Mouse (Mus musculus) T-helper 1 cell (primary cell): ENCODE measurements at regions not wholly inside any gene's neighbourhood (a gene's known extent, or its start where the extent isn't known, plus 50 kb on each side); places are given as distances from the start of the nearest gene placed in this dataset.

Experiments
- in situ Hi-C: fragments of 300-600 bp; cut with MboI, MseI; formaldehyde crosslinking; loops from one replicate; pipeline ENCODE4 v1.15.1; 2025; ENCODE audit warnings: high pct_unique_total_duplicates

GRCm38 (mm10) chr16:93028640-93029039, 202.7 kb upstream of the Runx1 start:
- in situ Hi-C loops: no loop called here

DNA sequence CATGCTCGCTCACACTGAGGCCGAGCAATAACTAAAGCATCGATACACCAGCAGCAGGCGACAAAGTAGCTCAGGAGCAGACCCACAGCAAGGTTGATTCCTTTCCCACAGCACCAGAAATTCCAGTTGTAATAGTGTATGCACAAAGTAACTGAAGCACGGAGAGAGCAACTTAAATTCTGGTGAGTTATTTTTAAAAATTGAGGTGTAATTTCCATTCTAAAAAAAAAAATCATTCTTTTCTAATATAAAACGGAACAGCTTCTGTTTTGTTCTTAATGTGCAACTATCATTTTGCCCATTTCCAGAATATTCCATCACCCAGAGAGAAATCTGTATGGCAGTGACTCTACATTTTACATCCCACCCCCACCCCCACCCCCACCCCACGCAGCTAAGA, 202.1 kb upstream of the Runx1 start:
- in situ Hi-C loops: no loop called here

DNA sequence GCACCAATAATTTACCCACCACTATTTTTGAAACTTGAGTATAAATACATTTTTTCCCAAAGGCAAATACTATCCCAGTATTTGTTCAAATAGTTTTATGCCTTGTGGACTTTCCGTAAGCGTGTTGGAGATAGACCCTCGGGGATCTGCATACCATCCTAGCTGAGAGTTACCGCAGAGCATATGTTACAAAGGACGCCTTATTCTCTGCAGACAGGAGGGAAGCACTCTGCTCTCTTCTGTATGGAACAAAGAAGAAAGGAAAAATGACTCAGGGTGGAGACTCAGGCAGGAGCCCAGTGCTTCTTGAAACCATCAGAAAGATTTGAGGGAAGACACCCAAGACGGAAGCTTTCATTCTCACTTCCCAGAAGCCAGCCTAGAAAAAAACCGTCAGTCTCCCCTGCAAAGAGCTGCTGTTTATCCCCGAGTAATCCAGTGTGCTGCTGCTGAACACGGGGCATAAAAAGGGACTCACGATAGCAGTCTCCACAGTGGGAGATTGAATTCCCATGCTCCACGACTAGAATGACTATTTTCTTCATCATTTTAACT, 200.2 kb upstream of the Runx1 start:
- in situ Hi-C loops: no loop called here

- in situ Hi-C loops: no loop called here
Measured at GRCm38 (mm10) chr16:93019800-93020555, 194.0 kb upstream of the Runx1 start.

DNA sequence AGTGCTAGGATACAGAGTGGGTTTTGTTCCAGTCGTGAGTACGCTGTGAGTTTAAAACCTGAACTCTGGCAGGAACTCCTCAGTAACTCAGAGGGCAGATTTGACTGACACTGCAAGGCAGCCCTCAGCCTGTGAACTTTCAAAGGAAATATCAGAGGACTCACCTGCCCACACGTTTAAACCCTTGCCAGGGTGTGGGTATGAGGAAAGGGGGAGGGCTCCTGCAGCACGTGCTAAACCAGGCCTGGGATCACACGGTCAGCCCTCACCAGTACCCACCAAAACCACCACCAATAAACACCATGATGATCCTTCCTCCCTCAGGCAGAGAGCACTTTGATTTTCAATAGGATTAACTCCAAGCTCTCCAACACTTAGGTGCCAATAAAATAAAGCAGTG, 192.8 kb upstream of the Runx1 start:
- in situ Hi-C loops: no loop called here

DNA sequence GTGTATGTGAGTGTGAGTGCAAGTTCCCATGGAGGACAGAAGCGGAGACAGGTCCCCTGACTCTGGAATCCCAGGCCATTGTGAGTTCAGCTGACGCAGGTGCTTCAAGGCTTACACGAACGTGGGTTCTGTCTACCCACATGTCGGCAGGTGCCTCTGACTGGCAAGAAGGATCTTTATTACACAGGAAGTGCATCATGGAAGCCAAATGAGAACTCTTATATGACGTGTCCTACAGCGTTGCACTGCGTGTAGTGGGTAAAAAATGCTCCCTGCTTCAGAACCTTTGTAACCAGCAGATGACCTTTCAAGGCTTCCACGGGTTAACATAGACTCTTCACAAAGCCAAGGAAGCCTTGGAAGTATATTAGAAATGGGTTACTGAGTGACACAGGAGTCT, 191.1 kb upstream of the Runx1 start:
- in situ Hi-C loops: no loop called here

GRCm38 (mm10) chr16:93015636-93016035, 189.7 kb upstream of the Runx1 start:
- in situ Hi-C loops: no loop called here

DNA sequence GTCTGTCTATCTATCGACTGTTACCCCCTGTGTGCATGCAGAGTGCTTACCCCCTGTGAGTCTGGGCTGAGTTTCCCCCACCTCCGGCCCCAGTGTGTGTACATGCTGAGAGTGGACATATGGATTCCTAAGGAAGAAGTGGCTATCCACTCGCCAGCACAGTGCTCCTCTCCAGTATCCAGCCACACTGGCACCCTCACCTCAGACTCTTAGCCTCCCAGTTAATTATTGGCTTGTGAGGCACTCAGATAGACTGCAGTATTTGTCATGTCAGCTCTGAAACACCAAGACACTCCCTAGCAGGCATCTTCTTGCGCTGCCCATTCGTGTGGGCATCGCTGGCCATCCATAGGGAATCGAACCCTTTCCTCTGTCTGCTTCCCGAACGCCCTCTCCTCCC, 189.0 kb upstream of the Runx1 start:
- in situ Hi-C loops: no loop called here

GRCm38 (mm10) chr16:93013881-93014280, 187.9 kb upstream of the Runx1 start:
- in situ Hi-C loops: no loop called here

DNA sequence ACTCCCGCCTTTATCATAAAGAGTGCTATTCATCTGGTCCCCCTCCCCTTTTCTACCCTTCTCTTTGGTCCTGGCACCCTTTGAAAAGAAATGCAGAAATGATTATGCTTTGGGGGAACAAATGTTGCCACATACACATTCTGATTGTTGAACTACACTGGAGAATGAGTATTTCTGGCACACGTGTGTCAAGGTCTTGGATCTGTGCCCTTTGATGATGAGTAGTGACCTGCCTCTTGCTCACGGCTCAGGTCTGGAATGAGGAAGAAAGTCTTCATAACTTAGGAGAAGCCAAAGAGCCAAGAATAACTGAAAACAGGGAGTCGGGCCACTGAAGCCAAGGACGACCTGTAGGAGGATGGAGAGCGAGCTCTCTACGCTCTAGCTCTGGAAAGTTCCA, 187.3 kb upstream of the Runx1 start:
- in situ Hi-C loops: no loop called here

- in situ Hi-C loops: no loop called here
Measured at GRCm38 (mm10) chr16:93011474-93011873, 185.5 kb upstream of the Runx1 start.

GRCm38 (mm10) chr16:93006321-93006984, 180.5 kb upstream of the Runx1 start:
- in situ Hi-C loops: no loop called here

- in situ Hi-C loops: no loop called here
Measured at GRCm38 (mm10) chr16:93005470-93005869, 179.5 kb upstream of the Runx1 start.

GRCm38 (mm10) chr16:93003830-93004229, 177.9 kb upstream of the Runx1 start:
- in situ Hi-C loops: no loop called here

DNA sequence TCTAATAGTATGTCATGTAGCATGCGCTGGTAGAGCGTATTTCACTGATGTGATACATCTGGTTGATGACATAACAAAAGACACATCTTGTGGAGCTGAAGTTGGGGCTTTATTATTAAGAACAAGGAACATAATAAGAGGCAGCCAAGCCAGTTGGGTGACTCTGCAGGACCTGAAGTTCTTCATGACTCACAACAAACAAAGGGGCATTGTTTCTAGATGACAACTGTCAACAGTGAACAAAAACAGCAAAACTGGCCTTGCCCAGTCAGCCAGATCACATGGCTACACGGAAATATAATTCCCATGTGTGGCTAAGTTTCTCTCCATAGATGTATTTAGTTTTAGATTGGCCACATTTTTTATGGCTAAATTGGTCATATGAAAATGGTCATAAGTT, 172.7 kb upstream of the Runx1 start:
- in situ Hi-C loops: no loop called here

GRCm38 (mm10) chr16:92997636-92998035, 171.7 kb upstream of the Runx1 start:
- in situ Hi-C loops: no loop called here

DNA sequence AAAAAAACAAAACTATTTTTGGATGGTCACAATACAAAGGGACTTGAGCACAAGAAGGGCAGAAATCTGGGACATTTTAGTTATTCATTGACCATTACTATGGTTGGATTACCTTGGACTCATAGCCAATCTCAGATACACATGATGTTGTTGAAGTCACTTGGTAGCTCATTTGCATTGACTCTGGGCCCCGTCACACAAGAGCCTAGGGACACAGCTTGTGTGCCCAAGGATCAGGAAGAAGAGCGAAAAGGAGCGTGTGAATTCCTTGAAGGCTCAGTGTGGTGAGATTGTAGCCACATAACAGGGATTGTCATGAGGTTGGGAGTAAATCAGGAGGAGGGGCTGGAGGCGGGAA, 170.0 kb upstream of the Runx1 start:
- in situ Hi-C loops: no loop called here

DNA sequence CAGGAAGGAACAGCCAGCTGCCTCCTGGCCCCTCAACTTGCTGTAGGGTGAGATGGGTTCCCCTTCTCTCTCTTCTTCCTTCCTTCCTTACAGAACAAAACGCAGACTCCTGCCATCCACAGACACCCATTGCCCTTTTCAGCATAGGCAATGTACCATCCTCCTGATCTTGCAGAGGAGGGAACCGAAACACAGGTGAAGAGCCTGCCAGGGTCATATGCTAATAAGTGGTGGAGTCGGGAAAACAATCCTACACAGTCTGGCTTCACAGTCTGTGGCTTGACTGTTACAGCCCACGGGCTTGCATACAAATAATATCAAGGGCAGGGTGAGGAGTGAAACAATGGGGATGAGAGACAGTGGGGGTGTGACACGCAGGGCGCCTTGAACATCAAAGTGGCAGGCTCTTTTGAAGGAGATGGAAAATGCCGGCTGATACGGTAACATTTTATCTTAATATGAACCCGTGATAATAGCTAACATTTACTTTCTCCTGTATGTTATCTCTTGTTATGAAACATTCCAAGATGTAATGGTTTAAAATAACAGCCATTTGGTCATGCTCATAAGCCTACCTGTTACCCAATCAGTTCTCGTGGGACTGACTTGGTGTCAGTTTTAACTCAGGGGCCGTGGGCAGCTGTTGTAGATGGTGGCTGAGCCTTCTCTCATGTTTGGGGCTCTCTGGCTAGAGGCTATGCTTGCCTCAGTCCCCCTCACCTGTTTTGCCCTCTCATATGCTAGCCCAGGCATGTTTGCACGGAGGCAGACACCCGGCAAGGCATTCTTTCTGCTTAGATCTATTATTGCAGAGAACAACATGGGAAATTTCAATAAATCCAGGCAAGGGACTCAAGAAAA, 169.4 kb upstream of the Runx1 start:
- in situ Hi-C loops: no loop called here

- in situ Hi-C loops: no loop called here
Measured at GRCm38 (mm10) chr16:92992876-92993275, 166.9 kb upstream of the Runx1 start.

DNA sequence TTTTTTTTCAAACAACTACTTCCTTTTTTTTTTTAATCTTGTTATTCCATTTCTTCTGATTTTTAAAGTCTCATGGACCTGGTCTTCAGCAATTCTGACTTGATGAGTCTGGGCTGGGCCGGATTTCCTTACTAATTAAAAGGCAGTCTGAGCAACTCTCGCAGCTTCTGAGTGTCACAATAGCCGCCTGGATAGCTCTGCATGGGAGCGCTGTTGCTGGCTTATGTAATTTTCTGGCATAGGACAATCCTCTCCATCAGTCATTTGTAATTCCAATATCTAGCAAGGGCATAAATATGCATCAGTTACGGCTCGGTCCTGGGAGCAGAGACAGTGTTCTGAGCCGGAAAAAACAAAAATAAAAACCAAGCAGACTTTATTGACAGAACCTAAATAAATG, 165.5 kb upstream of the Runx1 start:
- in situ Hi-C loops: no loop called here

- in situ Hi-C loops: no loop called here
Measured at GRCm38 (mm10) chr16:92988416-92988815, 162.5 kb upstream of the Runx1 start.

DNA sequence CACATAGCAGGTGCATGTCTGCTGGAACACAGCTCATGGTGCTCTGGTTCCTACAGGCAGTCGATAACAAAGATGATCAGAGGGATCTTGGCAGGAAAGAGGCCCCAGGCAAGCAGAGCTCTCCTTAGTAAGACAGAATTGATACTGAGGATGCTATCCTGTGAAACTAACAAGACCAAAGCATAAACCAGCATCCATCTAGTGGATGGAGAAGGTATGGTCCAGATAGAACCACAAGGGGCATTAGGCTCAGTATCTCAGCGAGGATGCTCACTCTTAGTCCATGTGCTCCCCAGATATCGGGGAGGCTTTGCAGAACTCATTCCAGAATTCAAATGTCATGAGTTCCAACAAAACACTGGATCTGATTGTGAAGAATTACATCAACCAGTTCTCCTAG, 162.1 kb upstream of the Runx1 start:
- in situ Hi-C loops: no loop called here
